15 mouse cellular contexts compared by ENCODE assay signal in the genomic region with DNA sequence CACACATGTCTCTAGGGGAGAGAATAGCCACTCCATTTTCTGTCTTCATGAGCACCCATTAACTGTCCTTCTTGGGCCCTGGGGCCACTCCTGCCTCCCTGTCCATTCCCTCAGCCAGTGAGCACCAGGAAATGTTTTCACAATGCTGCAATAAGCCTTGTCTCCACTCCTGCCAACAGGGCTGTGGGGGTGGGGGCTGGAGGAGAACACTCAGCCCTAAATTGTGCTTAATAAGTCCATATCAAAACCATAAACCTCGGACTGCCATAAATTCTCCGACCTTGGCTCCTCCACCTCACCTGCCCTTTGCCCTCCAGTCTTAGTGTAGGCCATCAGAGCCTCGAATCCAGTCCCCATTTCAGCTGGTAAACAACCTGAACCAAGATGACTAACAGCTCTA.
"Had no signal": no experiment of that assay in that cellular context is flagged by ENCODE, and none has a peak within 500 bp of the region (broad histone marks: within the 10 kb centered on the region; RNA-seq: fewer than 3 reads in every experiment).

No protein-coding gene starts in this region.

- ATAC-seq: hindbrain, postnatal 0 days; midbrain, embryonic 15.5 days had no signal

- H3K9ac ChIP-seq: lung, embryonic 15.5 days; midbrain, embryonic 15.5 days; neural tube, embryonic 13.5 days had no signal

- H3K4me3 ChIP-seq: left cerebral cortex, adult 2 months; limb, embryonic 10.5 days; lung, embryonic 15.5 days; megakaryocyte, embryonic 14.5 days; midbrain, embryonic 15.5 days; neural tube, embryonic 13.5 days had no signal

- H3K36me3 ChIP-seq: limb, embryonic 10.5 days; lung, embryonic 15.5 days; midbrain, embryonic 15.5 days; neural tube, embryonic 13.5 days had no signal

- H3K9me3 ChIP-seq: limb, embryonic 10.5 days; lung, embryonic 15.5 days; megakaryocyte, embryonic 14.5 days; midbrain, embryonic 15.5 days; neural tube, embryonic 13.5 days had no signal

- H3K4me2 ChIP-seq: lung, embryonic 15.5 days; midbrain, embryonic 11.5 days; midbrain, embryonic 15.5 days; neural tube, embryonic 13.5 days had no signal

- H3K27ac ChIP-seq: hindbrain, postnatal 0 days; left cerebral cortex, adult 2 months; limb, embryonic 10.5 days; lung, embryonic 15.5 days; macrophage; midbrain, embryonic 15.5 days; neural tube, embryonic 13.5 days had no signal

- H3K27me3 ChIP-seq: lung, embryonic 15.5 days; midbrain, embryonic 15.5 days; neural tube, embryonic 13.5 days had no signal

- DNase-seq: kidney, adult 18-20 months; kidney, postnatal 10 days; lung, postnatal 14 days; retina, postnatal 1 day; thymus, adult 2 months; thymus, postnatal 25 days had no signal

- H3K4me1 ChIP-seq: limb, embryonic 10.5 days; lung, embryonic 15.5 days; midbrain, embryonic 15.5 days; neural tube, embryonic 13.5 days had no signal
